34 mouse cellular contexts compared by ENCODE assay signal in the genomic region with DNA sequence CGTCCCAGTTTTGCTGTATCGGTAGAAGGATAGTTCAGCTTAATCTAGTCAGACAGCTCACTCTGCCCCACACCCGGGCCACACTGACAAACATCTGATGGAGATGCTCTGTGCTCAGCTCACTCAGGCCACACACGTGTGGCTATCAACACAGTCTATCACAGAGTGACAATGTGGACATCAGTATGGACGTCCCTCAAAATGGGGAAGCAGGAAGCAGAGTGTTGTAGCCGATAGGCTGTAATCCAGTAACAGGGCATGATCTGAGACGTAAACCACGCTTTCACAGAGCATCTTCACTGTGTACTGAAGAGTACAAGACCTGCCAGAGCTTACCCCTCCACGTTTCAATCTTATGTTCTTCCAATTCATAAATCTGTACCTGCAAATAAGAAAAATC.
"Had no signal": no experiment of that assay in that cellular context is flagged by ENCODE, and none has a peak within 500 bp of the region (broad histone marks: within the 10 kb centered on the region; RNA-seq: fewer than 3 reads in every experiment).

No protein-coding gene starts in this region.

- DNase-seq: heart, postnatal 10 days; heart, postnatal 14 days; heart, postnatal 36 days; heart, postnatal 4 days; kidney, adult 11 months; kidney, adult 18-20 months; kidney, adult 2 months; kidney, adult 8-10 months; kidney, adult 9 months; kidney, postnatal 10 days; kidney, postnatal 25 days; kidney, postnatal 36 days; kidney, postnatal 4 days; layer of hippocampus, adult 9-11 months; layer of hippocampus, postnatal 36 days had no signal

- H3K27me3 ChIP-seq: heart, embryonic 12.5 days; heart, embryonic 13.5 days; heart, embryonic 15.5 days; hindbrain, embryonic 12.5 days; hindbrain, embryonic 13.5 days; hindbrain, embryonic 15.5 days; intestine, embryonic 15.5 days; kidney, embryonic 15.5 days had no signal

- H3K4me1 ChIP-seq: hindbrain, embryonic 15.5 days; intestine, embryonic 15.5 days had no signal

- ATAC-seq: hindbrain, embryonic 16.5 days; hindbrain, postnatal 0 days; inflammation-experienced regulatory T-cells, adult 6 months; intestine, embryonic 15.5 days; intestine, embryonic 16.5 days; intestine, postnatal 0 days had no signal

- H3K27ac ChIP-seq: heart, embryonic 13.5 days; heart, embryonic 15.5 days; hindbrain, embryonic 10.5 days; hindbrain, embryonic 12.5 days; hindbrain, embryonic 13.5 days; hindbrain, embryonic 14.5 days; hindbrain, embryonic 15.5 days; hindbrain, postnatal 0 days; intestine, embryonic 15.5 days; kidney, embryonic 15.5 days; kidney, postnatal 0 days; layer of hippocampus, adult 2 months; left cerebral cortex, adult 2 months had no signal

- H3K4me3 ChIP-seq: heart, embryonic 12.5 days; heart, embryonic 13.5 days; heart, embryonic 15.5 days; hindbrain, embryonic 10.5 days; hindbrain, embryonic 12.5 days; hindbrain, embryonic 13.5 days; hindbrain, embryonic 15.5 days; intestine, embryonic 15.5 days; kidney, embryonic 15.5 days; layer of hippocampus, adult 2 months; left cerebral cortex, adult 2 months had no signal

- H3K9me3 ChIP-seq: heart, embryonic 12.5 days; heart, embryonic 15.5 days; hindbrain, embryonic 10.5 days; hindbrain, embryonic 12.5 days; hindbrain, embryonic 13.5 days; hindbrain, embryonic 15.5 days; intestine, embryonic 15.5 days; kidney, embryonic 15.5 days had no signal

- H3K4me2 ChIP-seq: heart, embryonic 11.5 days; heart, embryonic 12.5 days; heart, embryonic 13.5 days; heart, embryonic 15.5 days; hindbrain, embryonic 12.5 days; hindbrain, embryonic 13.5 days; hindbrain, embryonic 14.5 days; hindbrain, embryonic 15.5 days; intestine, embryonic 15.5 days; kidney, embryonic 15.5 days had no signal

- H3K9ac ChIP-seq: heart, embryonic 12.5 days; heart, embryonic 13.5 days; heart, embryonic 15.5 days; hindbrain, embryonic 12.5 days; hindbrain, embryonic 13.5 days; hindbrain, embryonic 14.5 days; hindbrain, embryonic 15.5 days; intestine, embryonic 15.5 days; kidney, embryonic 15.5 days had no signal
